Mouse (Mus musculus): Measurements from ENCODE around the gene Mtcl1. TPM values are rescaled to one million over a fixed set of nuclear protein-coding genes. Genes with fewer than 3 reads are reported as not detected.

The Mtcl1 gene
- 1.4 and 1.7 TPM in 2 replicates for polyA plus RNA-seq (2016; fragmentation: Nextera tagmentation; extraction: Ambion mirVana)

- peak within 1 kb of the TSS; percentile 33; the same call in 1 of the 2 replicates for H3K27ac ChIP-seq (ENCODE audit: poor library complexity, severe bottlenecking)
- peak within 1 kb of the TSS; percentile 70 for H3K4me3 ChIP-seq
- H3K27me3 ChIP-seq (replicated peaks) = peaks cover 45% of the 10 kb centered on the region
- H3K4me2 ChIP-seq = peak within 1 kb of the TSS; percentile 95
- under 1% methylated on average over 75 of the region's 76 CpGs for WGBS
- H3K9ac ChIP-seq = peak within 1 kb of the TSS; percentile 79
- H3K4me1 ChIP-seq (replicated peaks) = peaks cover 21% of the 10 kb centered on the region
- H3K9me3 ChIP-seq (replicated peaks) = no peaks in the 10 kb centered on the region
- no peaks in the 10 kb centered on the region for H3K36me3 ChIP-seq
- peak; percentile 83 for ATAC-seq (ENCODE audit: insufficient number of reproducible peaks, low FRiP score)
Observed at GRCm38 (mm10) chr17:66449460-66450341, at the start of gene Mtcl1. TSS of gene Mtcl1 (minus strand) at chr17:66449750.

- 92% methylated on average over 14 of the region's 14 CpGs for WGBS
- Histone ChIP-seq H3K4me1 (replicated peaks) (peaks cover 6% of the 10 kb centered on the region), H3K4me2 (no peak overlapping the region), H3K36me3 (peaks cover 77% of the 10 kb centered on the region), H3K4me3 (no peak overlapping the region), H3K27ac (ENCODE audit: poor library complexity, severe bottlenecking) (no peak overlapping the region), H3K27me3 (replicated peaks) (no peaks in the 10 kb centered on the region), H3K9me3 (replicated peaks) (no peaks in the 10 kb centered on the region), H3K9ac (no peak overlapping the region)
- no peak for ATAC-seq (ENCODE audit: insufficient number of reproducible peaks, low FRiP score)
Observed at GRCm38 (mm10) chr17:66498598-66498997, 49.0 kb upstream of the Mtcl1 start.

- Histone ChIP-seq H3K9me3 (replicated peaks) (no peaks in the 10 kb centered on the region), H3K27ac (ENCODE audit: poor library complexity, severe bottlenecking) (no peak overlapping the region), H3K4me2 (no peak overlapping the region), H3K4me3 (no peak overlapping the region), H3K27me3 (replicated peaks) (no peaks in the 10 kb centered on the region), H3K9ac (no peak overlapping the region), H3K36me3 (peaks cover 78% of the 10 kb centered on the region), H3K4me1 (replicated peaks) (no peaks in the 10 kb centered on the region)
- 93% methylated on average over 9 of the region's 9 CpGs for WGBS
- no peak for ATAC-seq (ENCODE audit: insufficient number of reproducible peaks, low FRiP score)
Observed at GRCm38 (mm10) chr17:66496589-66496988, 47.0 kb upstream of the Mtcl1 start.

- Histone ChIP-seq H3K9ac (no peak overlapping the region), H3K36me3 (peaks cover 19% of the 10 kb centered on the region), H3K27me3 (replicated peaks) (no peaks in the 10 kb centered on the region), H3K4me2 (no peak overlapping the region), H3K4me3 (no peak overlapping the region), H3K27ac (ENCODE audit: poor library complexity, severe bottlenecking) (no peak overlapping the region), H3K9me3 (replicated peaks) (no peaks in the 10 kb centered on the region), H3K4me1 (replicated peaks) (peaks cover 7% of the 10 kb centered on the region)
- no peak for ATAC-seq (ENCODE audit: insufficient number of reproducible peaks, low FRiP score)
- WGBS = 42% methylated on average over 10 of the region's 10 CpGs
Observed at GRCm38 (mm10) chr17:66490022-66490601, 40.6 kb upstream of the Mtcl1 start.

GRCm38 (mm10) chr17:66486576-66486975 lies 37.0 kb upstream of the Mtcl1 start:
- Histone ChIP-seq H3K4me1 (replicated peaks) (peaks cover 7% of the 10 kb centered on the region), H3K9ac (no peak overlapping the region), H3K27ac (ENCODE audit: poor library complexity, severe bottlenecking) (no peak overlapping the region), H3K27me3 (replicated peaks) (peaks cover 12% of the 10 kb centered on the region; the same call in 1 of the 2 replicates), H3K4me3 (no peak overlapping the region), H3K4me2 (no peak overlapping the region), H3K9me3 (replicated peaks) (no peaks in the 10 kb centered on the region), H3K36me3 (no peaks in the 10 kb centered on the region)
- 83% methylated on average over 6 of the region's 6 CpGs for WGBS
- no peak for ATAC-seq (ENCODE audit: insufficient number of reproducible peaks, low FRiP score)

- Histone ChIP-seq H3K9me3 (replicated peaks) (no peaks in the 10 kb centered on the region), H3K9ac (no peak overlapping the region), H3K4me1 (replicated peaks) (peaks cover 7% of the 10 kb centered on the region), H3K36me3 (no peaks in the 10 kb centered on the region), H3K4me3 (no peak overlapping the region), H3K27me3 (replicated peaks) (peaks cover 12% of the 10 kb centered on the region; the same call in 1 of the 2 replicates), H3K27ac (ENCODE audit: poor library complexity, severe bottlenecking) (no peak overlapping the region), H3K4me2 (peak overlapping the region; percentile 39)
- WGBS = 9% methylated on average over 11 of the region's 11 CpGs
- ATAC-seq (ENCODE audit: insufficient number of reproducible peaks, low FRiP score) = no peak
Observed at GRCm38 (mm10) chr17:66485742-66486141, 36.2 kb upstream of the Mtcl1 start.

GRCm38 (mm10) chr17:66484965-66485364 lies 35.4 kb upstream of the Mtcl1 start:
- 45% methylated on average over 2 of the region's 2 CpGs for WGBS
- H3K4me2 ChIP-seq = no peak overlapping the region
- no peak for ATAC-seq (ENCODE audit: insufficient number of reproducible peaks, low FRiP score)
- no peak overlapping the region for H3K9ac ChIP-seq
- peaks cover 12% of the 10 kb centered on the region; the same call in 1 of the 2 replicates for H3K27me3 ChIP-seq (replicated peaks)
- H3K4me1 ChIP-seq (replicated peaks) = peaks cover 14% of the 10 kb centered on the region
- no peak overlapping the region for H3K27ac ChIP-seq (ENCODE audit: poor library complexity, severe bottlenecking)
- no peak overlapping the region for H3K4me3 ChIP-seq
- no peaks in the 10 kb centered on the region for H3K36me3 ChIP-seq
- no peaks in the 10 kb centered on the region for H3K9me3 ChIP-seq (replicated peaks)

GRCm38 (mm10) chr17:66483651-66484454 lies 34.3 kb upstream of the Mtcl1 start:
- ATAC-seq (ENCODE audit: insufficient number of reproducible peaks, low FRiP score) = no peak
- H3K4me3 ChIP-seq = no peak overlapping the region
- H3K36me3 ChIP-seq = no peaks in the 10 kb centered on the region
- no peak overlapping the region for H3K4me2 ChIP-seq
- peaks cover 20% of the 10 kb centered on the region for H3K4me1 ChIP-seq (replicated peaks)
- no peak overlapping the region for H3K27ac ChIP-seq (ENCODE audit: poor library complexity, severe bottlenecking)
- H3K9ac ChIP-seq = no peak overlapping the region
- peaks cover 12% of the 10 kb centered on the region; the same call in 1 of the 2 replicates for H3K27me3 ChIP-seq (replicated peaks)
- no peaks in the 10 kb centered on the region for H3K9me3 ChIP-seq (replicated peaks)
- WGBS = 77% methylated on average over 9 of the region's 9 CpGs

- peaks cover 15% of the 10 kb centered on the region for H3K4me1 ChIP-seq (replicated peaks)
- no peak overlapping the region for H3K4me3 ChIP-seq
- no peaks in the 10 kb centered on the region for H3K36me3 ChIP-seq
- H3K9ac ChIP-seq = no peak overlapping the region
- no peak overlapping the region for H3K4me2 ChIP-seq
- 72% methylated on average over 5 of the region's 5 CpGs for WGBS
- no peaks in the 10 kb centered on the region for H3K9me3 ChIP-seq (replicated peaks)
- H3K27ac ChIP-seq (ENCODE audit: poor library complexity, severe bottlenecking) = no peak overlapping the region
- peaks cover 12% of the 10 kb centered on the region; the same call in 1 of the 2 replicates for H3K27me3 ChIP-seq (replicated peaks)
- ATAC-seq (ENCODE audit: insufficient number of reproducible peaks, low FRiP score) = no peak
Observed at GRCm38 (mm10) chr17:66481295-66481694, 31.7 kb upstream of the Mtcl1 start.

GRCm38 (mm10) chr17:66480491-66481278 lies 31.1 kb upstream of the Mtcl1 start:
- H3K4me3 ChIP-seq = peak overlapping the region; percentile 35
- no peak overlapping the region for H3K27ac ChIP-seq (ENCODE audit: poor library complexity, severe bottlenecking)
- H3K4me1 ChIP-seq (replicated peaks) = peaks cover 15% of the 10 kb centered on the region
- H3K4me2 ChIP-seq = peak overlapping the region; percentile 60
- peaks cover 12% of the 10 kb centered on the region; the same call in 1 of the 2 replicates for H3K27me3 ChIP-seq (replicated peaks)
- ATAC-seq (ENCODE audit: insufficient number of reproducible peaks, low FRiP score) = peak; percentile 46
- H3K9me3 ChIP-seq (replicated peaks) = no peaks in the 10 kb centered on the region
- peak overlapping the region; percentile 47; the same call in 1 of the 2 replicates for H3K9ac ChIP-seq
- WGBS = 33% methylated on average over 17 of the region's 17 CpGs
- no peaks in the 10 kb centered on the region for H3K36me3 ChIP-seq

Measured in heart, embryonic 12.5 days (tissue).